Mouse (Mus musculus) forebrain, postnatal 0 days (tissue): ENCODE data around the gene Lrrc29. TPM values are rescaled to one million over a fixed set of nuclear protein-coding genes. Genes with fewer than 3 reads are reported as not detected.
A peak's percentile ranks its signal among the peaks of the same experiment; 100 is the strongest.

Source experiments
- ATAC-seq: fragments of 200-750 bp; cut with Nextera tagmentation; 2 replicates; pipeline ENCODE4 v1.8.0; 2017; ENCODE audit warnings: mild to moderate bottlenecking, moderate library complexity
- DNase-seq: peaks from one replicate; pipeline ENCODE4 v3.0.0-alpha.2; 2015
- H3K27ac ChIP-seq: fragments of 300-500 bp; sonication (generic); 2 replicates; pipeline ENCODE4 v1.5.1; 2014; ENCODE audit warnings: low read depth, mild to moderate bottlenecking, antibody characterized with exemption, low read length, moderate library complexity, mixed read lengths
- H3K27me3 ChIP-seq: fragments of 300-500 bp; sonication (generic); 2 replicates; pipeline ENCODE4 v1.6.1; 2014; ENCODE audit warnings: mild to moderate bottlenecking, low read length, mixed read lengths; ENCODE audit not compliant: insufficient read depth
- H3K36me3 ChIP-seq: fragments of 300-500 bp; sonication (generic); 2 replicates; pipeline ENCODE4 v1.6.1; 2014; ENCODE audit warnings: mild to moderate bottlenecking, moderate library complexity; ENCODE audit not compliant: insufficient read depth
- H3K4me1 ChIP-seq: fragments of 300-500 bp; sonication (generic); 2 replicates; pipeline ENCODE4 v1.6.1; 2014; ENCODE audit warnings: antibody characterized with exemption; ENCODE audit not compliant: insufficient read depth
- H3K4me2 ChIP-seq: fragments of 300-500 bp; sonication (generic); 2 replicates; pipeline ENCODE4 v1.6.1; 2014; ENCODE audit warnings: low read depth, mild to moderate bottlenecking, moderate library complexity
- H3K4me3 ChIP-seq: fragments of 300-500 bp; sonication (generic); 2 replicates; pipeline ENCODE4 v1.5.1; 2014; ENCODE audit warnings: low read depth, low read length, mixed read lengths
- H3K9ac ChIP-seq: fragments of 300-500 bp; sonication (generic); 2 replicates; pipeline ENCODE4 v1.6.1; 2014; ENCODE audit warnings: mild to moderate bottlenecking
- H3K9me3 ChIP-seq: fragments of 300-500 bp; sonication (generic); 2 replicates; pipeline ENCODE4 v1.6.1; 2016; ENCODE audit warnings: low read length
- CTCF ChIP-seq: sonication (generic); IDR thresholded peaks from 2 replicates; pipeline ENCODE4 v1.5.1; 2016; ENCODE audit warnings: antibody characterized with exemption, control low read depth, low read depth
- WGBS: fragments of 180-500 bp; shearing (Covaris S2); extraction: QIAGEN DNeasy Blood & Tissue Kit; methylation state at CpG from one replicate; pipeline ENCODE4 v1.1.7; 2014; 5-methylcytosine and 5-hydroxymethylcytosine counted together
- polyA plus RNA-seq: library from polyadenylated mRNA; unstranded; fragments of >200 nt; fragmentation: Nextera tagmentation; extraction: Ambion mirVana; gene quantifications from 2 replicates; pipeline ENCODE4 v1.2.1, GENCODE M21; 2015
- total RNA-seq: library from RNA; depleted of rRNA; stranded (reverse); fragments of >200 nt; gene quantifications from 2 replicates; pipeline ENCODE4 v1.2.3, GENCODE M21; 2014

Gene Lrrc29
- total and polyA plus RNA-seq, 2 experiments from 2014 or later, result 2.1 to 3.0 TPM

GRCm38 (mm10) chr8:105275387-105275786, 50.7 kb downstream of the Lrrc29 start:
- Histone ChIP-seq H3K36me3 (peaks cover 7% of the 10 kb centered on the region; the same call in 1 of the 2 replicates), H3K9ac (no peak overlapping the region), H3K4me1 (0 out of 2 replicates have a peak, but pooled peaks cover 4% of the 10 kb centered on the region), H3K9me3 (no peaks in the 10 kb centered on the region), H3K27ac (no peak overlapping the region), H3K4me3 (peak overlapping the region; percentile 38), H3K27me3 (peaks cover 54% of the 10 kb centered on the region), H3K4me2 (peak overlapping the region; percentile 62)
- no peak for DNase-seq
- ATAC-seq, result no peak
- peak; percentile 14; the same call in 1 of the 2 replicates for TF ChIP-seq CTCF
- 11% methylated on average over 10 of the region's 11 CpGs for WGBS

- no peak for DNase-seq
- 9% methylated on average over 11 of the region's 11 CpGs for WGBS
- Histone ChIP-seq H3K4me1 (peaks cover 7% of the 10 kb centered on the region; the same call in 1 of the 2 replicates), H3K4me3 (peak overlapping the region; percentile 17), H3K9me3 (no peaks in the 10 kb centered on the region), H3K4me2 (peak overlapping the region; percentile 32; the same call in 1 of the 2 replicates), H3K27me3 (peaks cover 78% of the 10 kb centered on the region), H3K27ac (no peak overlapping the region), H3K36me3 (no peaks in the 10 kb centered on the region), H3K9ac (no peak overlapping the region)
- TF ChIP-seq CTCF, result 0 out of 2 replicates have a peak, but pooled peaks have one; percentile 9
- no peak for ATAC-seq
Observed at GRCm38 (mm10) chr8:105270916-105271186, 55.2 kb downstream of the Lrrc29 start.

GRCm38 (mm10) chr8:105270101-105270915, 55.8 kb downstream of the Lrrc29 start:
- TF ChIP-seq CTCF, result no peak
- Histone ChIP-seq H3K4me3 (peak overlapping the region; percentile 51), H3K36me3 (no peaks in the 10 kb centered on the region), H3K4me1 (peaks cover 4% of the 10 kb centered on the region; the same call in 1 of the 2 replicates), H3K4me2 (peak overlapping the region; percentile 85), H3K9me3 (no peaks in the 10 kb centered on the region), H3K27ac (no peak overlapping the region), H3K9ac (no peak overlapping the region), H3K27me3 (peaks cover 80% of the 10 kb centered on the region)
- 5% methylated on average over 39 of the region's 39 CpGs for WGBS
- DNase-seq (no peak), ATAC-seq (no peak)

- ATAC-seq (no peak), DNase-seq (no peak)
- Histone ChIP-seq H3K27ac (no peak within 1 kb of the TSS), H3K4me2 (peak within 1 kb of the TSS; percentile 85), H3K9ac (peak within 1 kb of the TSS; percentile 48), H3K27me3 (peaks cover 74% of the 10 kb centered on the region), H3K9me3 (no peaks in the 10 kb centered on the region), H3K4me3 (peak within 1 kb of the TSS; percentile 51), H3K4me1 (peaks cover 4% of the 10 kb centered on the region; the same call in 1 of the 2 replicates), H3K36me3 (no peaks in the 10 kb centered on the region)
- TF ChIP-seq CTCF, result no peak
- 2% methylated on average over 42 of the region's 42 CpGs for WGBS
Observed at GRCm38 (mm10) chr8:105269461-105269947, 56.6 kb downstream of the Lrrc29 start, which contains the start of gene Hsf4. Gene Hsf4 (plus strand): TSS chr8:105269801.

GRCm38 (mm10) chr8:105269075-105269458, 57.0 kb downstream of the Lrrc29 start:
- Histone ChIP-seq H3K9ac (peak overlapping the region; percentile 48), H3K27me3 (peaks cover 71% of the 10 kb centered on the region), H3K4me2 (peak overlapping the region; percentile 85), H3K27ac (no peak overlapping the region), H3K9me3 (no peaks in the 10 kb centered on the region), H3K36me3 (no peaks in the 10 kb centered on the region), H3K4me1 (peaks cover 4% of the 10 kb centered on the region; the same call in 1 of the 2 replicates), H3K4me3 (peak overlapping the region; percentile 51)
- no peak for TF ChIP-seq CTCF
- WGBS, result 1% methylated on average over 10 of the region's 10 CpGs
- DNase-seq, result no peak
- ATAC-seq, result no peak

- Histone ChIP-seq H3K27ac (no peak overlapping the region), H3K4me1 (peaks cover 4% of the 10 kb centered on the region; the same call in 1 of the 2 replicates)
Observed at GRCm38 (mm10) chr8:105268342-105269074, 57.6 kb downstream of the Lrrc29 start.

More at GRCm38 (mm10) chr8:105268342-105269074, 57.6 kb downstream of the Lrrc29 start:
- H3K4me2 ChIP-seq, result peak overlapping the region; percentile 85
- peak overlapping the region; percentile 48 for H3K9ac ChIP-seq
- ATAC-seq (peak; percentile 95), DNase-seq (peak; percentile 97)
- peaks cover 73% of the 10 kb centered on the region for H3K27me3 ChIP-seq
- no peaks in the 10 kb centered on the region for H3K9me3 ChIP-seq
- whole genome bisulfite sequencing, result under 1% methylated on average over 65 of the region's 65 CpGs
- H3K36me3 ChIP-seq, result no peaks in the 10 kb centered on the region
- no peak for TF ChIP-seq CTCF
- H3K4me3 ChIP-seq, result peak overlapping the region; percentile 51
